Mouse (Mus musculus): ENCODE data around the gene Msrb1. TPM values are rescaled to one million over a fixed set of nuclear protein-coding genes. Genes with fewer than 3 reads are reported as not detected.
"Not testable (repeated sequence)": the region's sequence is repeated elsewhere in the genome, so short reads cannot be mapped to it uniquely, and the experiment has no call there.

Msrb1 gene
- polyA plus RNA-seq, 1 experiment from 2014 or later = 48.6 TPM

DNA sequence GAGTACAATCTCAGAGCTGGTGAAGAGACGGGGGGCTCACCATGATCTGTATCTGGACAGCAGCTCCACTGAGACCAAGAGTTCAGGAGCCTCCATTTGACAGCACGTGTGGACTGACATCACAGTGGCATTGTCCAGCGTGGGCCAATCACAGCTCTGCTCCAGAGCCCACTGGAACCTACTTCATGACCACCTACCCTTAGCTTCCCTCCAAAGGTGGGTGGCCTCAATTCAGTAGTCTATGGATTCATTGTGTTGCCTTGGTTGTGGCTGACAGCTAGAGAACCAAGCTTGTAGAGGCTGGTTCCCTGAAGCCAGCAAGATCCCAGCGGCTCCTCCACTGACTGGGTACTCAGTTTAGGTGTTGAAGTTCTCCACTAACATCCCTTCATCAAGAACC lies 18.5 kb upstream of the Msrb1 start, which contains the start of the genes Rnf151 and Rps2:
Gene Rnf151 (minus strand): TSS at position 121 of the 400 bp plus-strand sequence.
Gene Rps2 (plus strand): TSS at position 174 of the 400 bp plus-strand sequence.
- Histone ChIP-seq H3K27ac (no peak within 1 kb of the TSS), H3K9me3 (replicated peaks; ENCODE audit: low read length) (no peaks in the 10 kb centered on the region), H3K9ac (ENCODE audit: low read depth, low read length) (peak within 1 kb of the TSS; percentile 94), H3K4me3 (replicated peaks; ENCODE audit: low read depth, low read length) (peak within 1 kb of the TSS; percentile 82; the same call in 1 of the 2 replicates), H3K27me3 (ENCODE audit: insufficient read depth, low read length) (no peaks in the 10 kb centered on the region), H3K36me3 (ENCODE audit: insufficient read depth, low read length) (peaks cover 21% of the 10 kb centered on the region; the same call in 1 of the 2 replicates), H3K4me2 (ENCODE audit: low read length) (peak within 1 kb of the TSS; percentile 58), H3K4me1 (replicated peaks; ENCODE audit: insufficient read depth, low read length) (peaks cover 8% of the 10 kb centered on the region)
- no peak for TF ChIP-seq CTCF (IDR thresholded peaks at IDR 0.05; ENCODE audit: low read depth)
- no peak for ATAC-seq (replicated peaks; ENCODE audit: low FRiP score, low read depth)
- WGBS = 75% methylated on average over 4 of the region's 4 CpGs
- no peak for DNase-seq (ENCODE audit: low spot score)

DNA sequence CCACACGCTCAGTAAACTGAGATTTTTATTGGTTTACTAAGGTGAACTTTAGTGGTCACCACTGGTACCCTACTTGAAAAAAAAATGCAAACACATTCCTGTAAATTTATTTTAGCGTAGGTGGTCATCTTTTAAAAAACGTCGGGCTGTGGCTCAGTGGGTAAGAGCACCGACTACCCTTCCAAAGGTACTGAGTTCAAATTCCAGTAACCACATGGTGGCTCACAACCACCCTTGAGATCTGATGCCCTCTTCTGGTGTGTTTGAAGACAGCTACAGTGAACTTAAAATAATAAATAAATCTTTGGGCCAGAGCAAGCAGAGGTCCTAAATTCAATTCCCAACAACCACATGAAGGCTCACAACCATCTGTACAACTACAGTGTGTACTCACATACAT lies 17.5 kb upstream of the Msrb1 start:
- peak; percentile 36; the same call in 1 of the 2 replicates for TF ChIP-seq CTCF (IDR thresholded peaks at IDR 0.05; ENCODE audit: low read depth)
- ATAC-seq (replicated peaks; ENCODE audit: low FRiP score, low read depth) = not testable (repeated sequence)

DNA sequence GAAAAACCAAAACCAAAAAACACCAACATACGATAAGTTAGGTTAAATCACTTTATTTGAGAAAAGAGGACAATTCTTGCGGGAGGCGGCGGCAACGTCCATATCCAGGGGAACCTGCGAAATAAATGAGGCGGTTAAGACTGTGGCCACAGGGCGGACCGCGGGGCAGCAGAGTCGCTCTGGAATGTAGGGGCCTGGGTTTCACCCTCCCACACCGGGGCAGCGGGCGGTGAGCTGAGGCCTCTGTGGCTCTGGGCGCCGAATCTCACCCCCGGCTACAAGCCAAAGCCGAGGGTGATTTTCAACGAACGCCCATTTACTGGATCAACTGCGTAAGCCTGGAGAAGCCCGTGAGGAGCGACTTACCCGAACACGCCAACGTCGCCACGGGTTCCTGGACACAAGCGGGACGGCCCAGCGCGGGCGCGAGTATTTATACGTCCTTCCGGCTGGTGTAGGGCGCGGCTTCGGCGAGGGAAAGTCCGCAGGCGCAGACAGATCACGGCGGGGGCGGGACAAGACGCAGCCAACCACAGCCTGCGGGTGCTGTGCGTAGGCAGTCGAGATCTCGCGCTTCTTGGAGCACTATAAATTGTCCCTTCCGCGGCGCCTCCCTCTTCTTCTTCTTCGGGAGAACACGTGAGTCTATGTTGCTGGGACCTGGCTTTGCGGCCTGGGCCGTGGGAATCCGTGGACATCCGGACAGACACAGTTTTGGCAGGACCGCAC lies 16.8 kb upstream of the Msrb1 start:
- H3K9me3 ChIP-seq (replicated peaks; ENCODE audit: low read length) = no peaks in the 10 kb centered on the region
- H3K36me3 ChIP-seq (ENCODE audit: insufficient read depth, low read length) = peaks cover 21% of the 10 kb centered on the region; the same call in 1 of the 2 replicates
- DNase-seq (ENCODE audit: low spot score) (peak; percentile 99), ATAC-seq (replicated peaks; ENCODE audit: low FRiP score, low read depth) (peak; percentile 97)
- peak overlapping the region; percentile 95 for H3K27ac ChIP-seq
- peaks cover 8% of the 10 kb centered on the region for H3K4me1 ChIP-seq (replicated peaks; ENCODE audit: insufficient read depth, low read length)
- H3K9ac ChIP-seq (ENCODE audit: low read depth, low read length) = peak overlapping the region; percentile 94
- WGBS = under 1% methylated on average over 61 of the region's 61 CpGs
- peak overlapping the region; percentile 82 for H3K4me3 ChIP-seq (replicated peaks; ENCODE audit: low read depth, low read length)
- H3K4me2 ChIP-seq (ENCODE audit: low read length) = peak overlapping the region; percentile 75
- no peak for TF ChIP-seq CTCF (IDR thresholded peaks at IDR 0.05; ENCODE audit: low read depth)
- no peaks in the 10 kb centered on the region for H3K27me3 ChIP-seq (ENCODE audit: insufficient read depth, low read length)

More for the DNA sequence above, 17.5 kb upstream of the Msrb1 start:
- 55% methylated on average over 5 of the region's 5 CpGs for WGBS
- H3K27ac ChIP-seq; DNase-seq (ENCODE audit: low spot score); H3K4me1 ChIP-seq (replicated peaks; ENCODE audit: insufficient read depth, low read length); H3K9me3 ChIP-seq (replicated peaks; ENCODE audit: low read length); H3K27me3 ChIP-seq (ENCODE audit: insufficient read depth, low read length): not testable (repeated sequence)
- peaks cover 21% of the 10 kb centered on the region; the same call in 1 of the 2 replicates for H3K36me3 ChIP-seq (ENCODE audit: insufficient read depth, low read length)
- H3K9ac ChIP-seq (ENCODE audit: low read depth, low read length) = peak overlapping the region; percentile 94
- peak overlapping the region; percentile 58 for H3K4me2 ChIP-seq (ENCODE audit: low read length)
- peak overlapping the region; percentile 82 for H3K4me3 ChIP-seq (replicated peaks; ENCODE audit: low read depth, low read length)

DNA sequence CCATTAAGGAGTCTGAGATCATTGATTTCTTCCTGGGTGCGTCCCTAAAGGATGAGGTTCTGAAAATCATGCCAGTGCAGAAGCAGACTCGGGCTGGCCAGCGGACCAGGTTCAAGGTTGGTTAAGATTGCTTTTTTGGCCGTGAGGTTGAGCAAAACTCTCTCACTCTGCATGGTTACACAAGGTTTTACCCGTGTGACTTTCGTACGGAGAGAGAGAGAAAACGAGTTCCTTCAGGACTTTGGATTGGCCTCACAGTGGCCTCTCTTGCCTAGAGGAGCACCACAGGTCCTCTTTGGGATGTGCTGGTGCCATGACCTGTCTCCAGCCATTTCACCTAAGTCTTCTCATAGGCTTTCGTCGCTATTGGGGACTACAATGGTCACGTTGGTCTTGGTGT lies 15.8 kb upstream of the Msrb1 start:
- not testable (repeated sequence) for H3K27me3 ChIP-seq (ENCODE audit: insufficient read depth, low read length); DNase-seq (ENCODE audit: low spot score); ATAC-seq (replicated peaks; ENCODE audit: low FRiP score, low read depth); H3K4me1 ChIP-seq (replicated peaks; ENCODE audit: insufficient read depth, low read length); H3K9me3 ChIP-seq (replicated peaks; ENCODE audit: low read length)
- H3K4me3 ChIP-seq (replicated peaks; ENCODE audit: low read depth, low read length) = peak overlapping the region; percentile 82
- H3K27ac ChIP-seq = peak overlapping the region; percentile 95
- 0% methylated on average over 10 of the region's 11 CpGs for WGBS
- peak overlapping the region; percentile 75 for H3K4me2 ChIP-seq (ENCODE audit: low read length)
- peak overlapping the region; percentile 94 for H3K9ac ChIP-seq (ENCODE audit: low read depth, low read length)
- peaks cover 21% of the 10 kb centered on the region; the same call in 1 of the 2 replicates for H3K36me3 ChIP-seq (ENCODE audit: insufficient read depth, low read length)

DNA sequence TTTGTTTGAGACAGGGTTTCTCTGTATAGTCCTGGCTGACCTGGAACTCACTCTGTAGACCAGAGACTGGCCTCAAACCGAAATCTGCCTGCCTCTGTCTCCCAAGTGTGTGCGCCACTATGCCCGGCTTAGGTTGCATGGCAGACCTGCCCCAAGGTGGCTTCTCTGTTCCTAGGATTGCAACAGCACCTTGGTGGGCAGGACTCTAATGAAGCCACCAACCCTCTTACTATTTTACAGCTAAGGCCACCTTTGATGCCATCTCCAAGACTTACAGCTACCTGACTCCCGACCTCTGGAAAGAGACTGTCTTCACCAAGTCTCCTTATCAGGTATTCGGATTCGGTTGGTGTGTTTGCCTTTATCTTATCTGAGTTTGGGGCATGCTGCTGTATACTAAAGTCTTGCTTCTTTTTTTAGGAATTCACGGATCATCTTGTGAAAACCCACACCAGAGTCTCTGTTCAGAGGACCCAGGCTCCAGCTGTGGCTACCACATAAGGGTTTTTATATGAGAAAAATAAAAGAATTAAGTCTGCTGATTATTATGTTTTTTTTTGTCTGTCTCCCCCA lies 15.0 kb upstream of the Msrb1 start:
- peak overlapping the region; percentile 57; the same call in 1 of the 2 replicates for H3K9ac ChIP-seq (ENCODE audit: low read depth, low read length)
- H3K4me3 ChIP-seq (replicated peaks; ENCODE audit: low read depth, low read length) = peak overlapping the region; percentile 82
- not testable (repeated sequence) for H3K27me3 ChIP-seq (ENCODE audit: insufficient read depth, low read length); DNase-seq (ENCODE audit: low spot score); ATAC-seq (replicated peaks; ENCODE audit: low FRiP score, low read depth); H3K9me3 ChIP-seq (replicated peaks; ENCODE audit: low read length); H3K4me1 ChIP-seq (replicated peaks; ENCODE audit: insufficient read depth, low read length)
- WGBS = 44% methylated on average over 7 of the region's 7 CpGs
- H3K36me3 ChIP-seq (ENCODE audit: insufficient read depth, low read length) = peaks cover 17% of the 10 kb centered on the region; the same call in 1 of the 2 replicates
- H3K4me2 ChIP-seq (ENCODE audit: low read length) = peak overlapping the region; percentile 90
- H3K27ac ChIP-seq = 0 out of 2 replicates have a peak overlapping the region, but pooled peaks have one; percentile 25

DNA sequence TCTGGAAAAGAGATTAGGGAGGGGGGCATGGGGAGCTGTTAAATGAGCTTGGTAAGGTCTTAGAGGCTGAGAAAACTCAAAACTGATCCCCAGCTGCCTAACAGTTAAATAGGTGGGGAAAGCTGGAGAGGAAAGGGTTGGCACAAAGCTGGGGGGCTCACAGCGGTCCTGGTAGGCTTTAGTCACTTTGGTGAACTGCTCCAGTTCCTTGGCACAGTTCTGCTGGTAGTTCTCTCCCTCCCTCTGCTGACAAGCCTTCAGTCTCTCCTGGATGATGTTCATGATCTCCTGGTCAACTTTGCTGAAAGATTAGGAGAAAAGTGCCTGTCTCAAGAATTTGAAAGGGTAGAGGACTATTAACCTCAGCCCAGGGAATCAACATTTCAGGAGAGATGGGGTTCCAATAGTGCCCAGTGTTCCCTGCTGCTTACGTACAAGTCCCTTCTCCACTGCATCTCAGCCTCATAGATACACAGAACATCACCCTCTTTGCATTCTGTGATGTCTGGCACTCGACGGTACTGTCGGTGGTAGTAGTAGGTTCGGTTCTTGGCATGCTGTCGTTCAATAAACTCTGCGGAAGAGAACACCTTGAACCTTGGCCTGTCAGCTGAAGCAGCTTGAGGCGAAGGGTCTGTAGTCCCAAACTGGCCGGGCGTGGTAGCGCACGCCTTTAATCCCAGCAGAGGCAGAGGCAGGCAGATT lies 14.1 kb upstream of the Msrb1 start:
- Histone ChIP-seq H3K9ac (ENCODE audit: low read depth, low read length) (0 out of 2 replicates have a peak overlapping the region, but pooled peaks have one; percentile 23), H3K27me3 (ENCODE audit: insufficient read depth, low read length) (no peaks in the 10 kb centered on the region), H3K27ac (no peak overlapping the region), H3K36me3 (ENCODE audit: insufficient read depth, low read length) (peaks cover 15% of the 10 kb centered on the region; the same call in 1 of the 2 replicates), H3K4me1 (replicated peaks; ENCODE audit: insufficient read depth, low read length) (peaks cover 8% of the 10 kb centered on the region), H3K9me3 (replicated peaks; ENCODE audit: low read length) (no peaks in the 10 kb centered on the region), H3K4me3 (replicated peaks; ENCODE audit: low read depth, low read length) (no peak overlapping the region), H3K4me2 (ENCODE audit: low read length) (peak overlapping the region; percentile 90)
- WGBS = 32% methylated on average over 13 of the region's 13 CpGs
- no peak for TF ChIP-seq CTCF (IDR thresholded peaks at IDR 0.05; ENCODE audit: low read depth)
- ATAC-seq (replicated peaks; ENCODE audit: low FRiP score, low read depth) (no peak), DNase-seq (ENCODE audit: low spot score) (no peak)

Data from kidney, postnatal 0 days (tissue).